Mouse (Mus musculus) gastrocnemius, postnatal 25 days (tissue): Measurements from ENCODE around the gene Gca. TPM values are rescaled to one million over a fixed set of nuclear protein-coding genes. Genes with fewer than 3 reads are reported as not detected.

ENCODE experiments used
- DNase-seq: peaks from one replicate; pipeline ENCODE4 v3.0.0; 2022
- long read RNA-seq, 2 experiments: library from polyadenylated mRNA; stranded (forward); transcript quantifications; one replicate each; pipeline ENCODE4 v2.0.0; 2021
- total RNA-seq, 2 experiments: library from RNA; stranded (reverse); gene quantifications; 1 replicate in 1 of 2; 2 replicates in 1 of 2; pipeline ENCODE4 v1.2.3; 2021

The Gca gene
- 1 to 10 TPM; 2.9 to 3.4 TPM for total RNA-seq
- long read RNA-seq, experiment 1 = 0 reads
- long read RNA-seq, experiment 2, partial matches to known transcripts = 1 of 5 reads
- long read RNA-seq, experiment 2, other reads (novel, unspliced or antisense) = 2 of 5 reads

DNA sequence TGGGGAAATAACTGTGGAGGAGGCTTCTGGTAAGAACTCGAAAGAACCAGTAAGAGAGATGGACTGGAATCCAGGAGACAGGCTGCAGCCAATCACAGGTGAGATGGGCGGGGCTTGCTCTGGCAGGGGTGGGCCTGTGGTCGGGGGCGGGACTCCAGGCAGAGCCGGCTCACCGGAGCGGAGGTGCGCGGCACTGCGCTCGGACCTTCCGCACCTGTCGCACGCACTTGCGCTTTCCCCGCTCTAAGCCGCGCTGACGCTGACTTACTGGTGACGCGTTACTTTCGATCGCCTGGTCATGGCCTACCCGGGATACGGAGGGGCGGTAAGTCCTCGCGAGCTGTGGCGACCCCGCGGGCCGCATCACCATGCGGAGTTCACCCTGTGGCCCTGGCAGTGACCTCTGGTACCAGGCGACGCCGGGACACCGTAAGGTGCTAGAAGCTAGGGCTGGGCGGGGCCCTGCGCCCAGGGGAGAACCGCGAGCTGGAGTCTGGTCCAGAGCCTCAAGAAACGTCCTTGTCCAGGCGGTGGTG is at the start of gene Gca:
Gca (plus strand) TSS at position 151 of the 536 bp plus-strand sequence.
- DNase-seq = peak; percentile 69

DNA sequence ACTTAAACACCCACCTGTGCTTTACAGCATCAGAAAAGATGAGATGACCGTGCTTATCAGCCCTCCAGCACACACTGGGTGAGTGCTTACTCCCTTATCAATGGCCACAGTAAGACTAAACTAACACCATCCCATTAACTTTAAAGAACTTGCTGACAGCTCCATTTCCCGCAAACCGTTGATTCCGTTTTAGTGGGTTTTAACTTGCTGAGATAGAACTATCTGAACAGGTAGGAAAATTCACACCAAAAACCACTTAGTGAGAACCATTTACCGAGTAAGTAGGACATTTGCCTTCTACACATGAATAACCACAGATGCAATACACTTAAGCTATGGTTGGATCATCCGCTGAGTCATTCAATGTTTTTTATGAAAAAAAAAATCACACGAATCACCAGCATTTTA is 45.1 kb upstream of the Gca start:
- DNase-seq = no peak

DNA sequence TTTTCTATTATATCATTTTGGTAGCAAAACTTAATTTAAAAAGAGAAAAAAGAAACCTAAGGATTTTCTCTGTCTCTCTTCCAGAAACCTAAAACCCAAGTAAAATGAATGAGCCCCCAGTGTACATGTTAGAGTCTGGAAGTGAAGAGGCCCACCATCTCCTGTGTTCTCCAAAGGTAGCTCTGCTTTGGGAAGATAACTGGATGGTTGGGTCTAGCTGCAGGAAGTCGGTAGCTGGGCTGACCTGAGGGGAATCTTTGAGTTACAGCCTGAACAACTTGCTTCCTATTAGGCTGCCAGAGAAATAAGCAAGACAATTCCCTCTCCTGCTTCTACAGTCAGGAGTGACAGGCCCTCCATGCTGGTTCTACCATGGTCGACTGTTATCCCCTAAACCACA is 44.4 kb upstream of the Gca start:
- DNase-seq = no peak

DNA sequence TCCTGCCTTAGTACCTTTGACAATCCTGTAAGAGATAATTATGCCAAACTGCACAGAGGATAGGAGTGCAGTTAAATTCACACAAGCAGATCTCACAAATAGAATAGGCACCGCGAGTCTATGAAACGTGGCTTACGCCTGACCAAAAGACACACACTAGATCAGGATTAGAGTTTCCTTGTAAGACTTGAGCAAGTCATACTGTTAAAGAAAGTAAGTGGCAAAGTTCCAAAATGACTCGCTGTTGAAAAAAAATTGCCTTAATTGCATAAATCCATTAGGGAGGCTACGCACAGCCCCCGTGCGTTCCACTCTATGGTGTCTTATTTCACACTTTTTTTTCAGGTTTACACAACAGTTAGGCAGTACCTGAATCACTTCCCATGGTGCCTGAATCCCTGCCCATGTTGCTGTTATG is 41.1 kb upstream of the Gca start:
- no peak for DNase-seq

DNA sequence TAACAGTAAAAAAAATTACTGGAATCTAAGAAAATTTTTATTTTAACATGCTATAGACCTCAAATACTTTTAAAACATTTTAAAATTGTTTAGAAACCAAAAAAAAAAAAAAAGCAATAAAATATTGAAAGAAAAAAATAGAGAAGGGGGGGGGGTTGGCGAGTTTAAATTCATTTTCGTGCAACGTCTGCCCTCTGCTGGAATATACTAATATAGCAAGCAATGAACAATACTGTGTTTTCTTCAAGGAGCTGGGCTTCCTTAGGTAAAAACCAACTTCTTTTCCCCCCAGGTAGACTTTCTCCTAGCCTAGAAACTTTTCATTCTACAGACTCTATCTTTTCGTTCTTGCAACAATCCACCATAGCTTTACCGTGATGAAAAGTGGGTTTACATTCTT is 36.4 kb upstream of the Gca start:
- DNase-seq = no peak

DNA sequence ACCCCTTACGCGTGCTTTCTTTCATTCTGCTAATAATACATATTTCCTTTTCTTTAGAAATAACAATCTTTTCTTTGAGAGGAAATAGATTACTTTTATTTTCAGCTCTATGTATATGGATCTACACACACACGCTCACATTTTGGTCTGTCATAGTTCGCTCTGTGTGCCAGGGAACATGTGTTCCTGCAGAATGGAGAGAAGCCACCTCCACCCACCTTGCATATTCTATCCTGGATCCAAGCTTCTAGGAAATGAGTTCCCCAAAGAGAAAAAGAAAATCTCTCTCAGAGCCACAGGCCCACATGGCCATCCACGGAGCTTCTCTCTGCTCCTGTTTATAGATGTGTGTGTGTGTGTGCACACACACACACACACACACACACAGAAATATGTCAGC is 35.7 kb upstream of the Gca start:
- no peak for DNase-seq

DNA sequence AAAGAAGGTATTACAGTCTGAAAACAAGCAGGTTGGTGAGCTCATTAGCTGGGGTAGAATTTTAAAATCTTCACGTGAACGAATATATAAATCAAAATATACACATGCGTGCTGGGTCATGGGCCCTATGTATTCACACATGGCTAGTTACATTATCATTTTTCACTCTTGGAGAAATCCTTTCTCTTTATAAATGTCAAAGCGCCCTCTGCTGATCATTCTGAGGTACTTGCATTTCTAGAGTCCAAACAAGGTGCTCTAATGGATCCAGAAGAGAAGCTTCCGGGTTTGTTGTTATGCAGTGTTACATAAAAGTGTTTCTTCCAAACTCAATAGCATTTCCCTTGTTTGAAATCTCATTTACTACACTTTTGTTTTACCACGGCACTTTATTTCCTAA is 33.6 kb upstream of the Gca start:
- DNase-seq = no peak

DNA sequence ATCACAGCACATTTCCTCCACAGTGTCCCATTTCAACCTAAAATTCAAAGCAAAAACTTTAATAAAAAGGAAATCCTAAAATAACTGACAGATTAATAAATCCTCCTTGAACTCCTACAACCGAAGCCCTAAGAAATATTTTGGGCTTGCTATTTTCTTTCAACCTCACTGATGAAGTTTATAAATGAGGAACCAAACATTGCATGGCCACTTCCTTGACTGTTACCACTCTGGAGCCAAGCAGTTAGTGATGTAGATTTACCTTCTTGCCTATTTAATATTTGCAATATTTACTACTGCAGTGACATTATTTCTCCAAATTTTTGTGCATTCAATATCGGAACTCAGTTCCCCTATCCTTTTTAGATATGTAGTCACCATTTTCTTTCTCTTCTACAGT is 24.2 kb upstream of the Gca start:
- no peak for DNase-seq

DNA sequence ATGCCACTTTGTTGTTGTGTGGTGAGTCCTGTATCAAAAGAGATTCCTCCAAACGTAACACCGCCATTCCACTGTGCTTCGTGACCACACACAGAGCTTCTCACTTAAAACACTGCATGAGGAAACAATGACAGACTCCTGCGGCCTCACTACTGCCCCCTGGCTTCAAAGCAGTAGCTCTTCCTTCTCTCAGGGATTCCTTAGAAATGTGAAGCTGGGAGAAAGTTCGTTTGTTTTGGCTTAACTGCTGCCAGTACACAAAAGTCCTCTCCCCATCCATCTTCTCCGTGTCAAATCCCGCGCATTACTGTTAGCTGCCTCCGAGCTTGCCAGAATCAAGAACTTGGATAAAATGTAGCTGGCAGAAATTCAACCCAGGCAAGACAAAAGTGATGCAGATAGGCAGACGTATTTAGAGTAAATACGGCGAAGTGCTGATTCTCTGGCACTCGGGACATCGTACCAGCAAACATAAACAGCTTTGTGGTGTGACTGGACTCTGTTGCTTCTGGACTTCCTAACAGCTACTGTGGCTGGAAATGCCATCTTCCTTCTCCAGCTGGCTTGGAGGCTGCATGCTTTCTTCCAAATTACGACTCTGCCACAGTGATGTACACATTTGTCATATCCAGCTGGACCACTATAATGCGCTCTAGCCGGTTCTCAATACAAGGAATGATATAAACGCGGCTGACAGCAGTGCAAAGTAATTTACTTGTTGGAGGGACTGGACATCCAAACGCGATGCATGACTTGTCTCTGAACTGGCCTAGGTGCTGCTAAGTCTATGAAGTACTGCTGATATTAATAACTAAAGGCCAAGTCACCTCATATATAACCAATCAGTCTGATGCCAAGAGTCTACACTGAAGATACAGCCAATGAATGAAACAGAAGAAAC is 20.4 kb upstream of the Gca start:
- DNase-seq = no peak

DNA sequence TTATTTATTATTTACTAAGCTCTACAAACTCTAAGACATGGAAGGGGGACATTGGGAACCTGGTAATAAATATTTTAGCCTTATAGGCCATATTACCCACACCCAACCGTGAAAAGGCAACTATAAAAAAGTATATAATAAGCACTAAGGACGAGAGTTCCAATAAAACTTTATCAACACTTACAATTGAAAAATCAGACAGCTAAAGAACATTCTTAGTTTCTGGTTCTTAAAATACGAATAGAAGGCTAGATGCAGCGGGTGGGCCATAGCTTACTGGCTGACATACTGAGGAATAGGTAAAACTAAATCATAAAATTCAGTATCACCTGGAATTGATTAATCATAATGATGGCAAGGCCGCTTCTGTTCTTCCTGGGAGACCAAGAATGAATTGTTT is 19.2 kb upstream of the Gca start:
- no peak for DNase-seq

DNA sequence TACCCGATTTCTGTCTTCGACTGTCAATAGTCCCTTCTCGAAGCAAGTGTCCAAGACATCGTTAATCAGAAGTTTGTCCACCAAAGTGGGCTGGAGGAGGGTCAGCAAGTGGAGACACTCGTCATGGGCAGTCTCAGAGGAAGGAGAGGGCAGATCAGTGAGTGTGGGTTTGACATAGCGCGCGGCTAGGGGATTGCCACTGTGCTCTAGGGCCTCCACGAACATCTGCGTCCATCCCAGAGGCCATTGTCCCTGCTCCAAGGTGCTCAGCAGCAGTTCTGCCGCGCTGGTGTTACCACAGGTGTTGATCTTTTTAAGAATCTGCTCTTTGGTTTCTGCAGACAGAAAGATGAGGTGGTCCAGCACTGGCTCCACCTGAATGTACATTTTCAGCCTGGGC is 18.6 kb upstream of the Gca start:
- DNase-seq = no peak

DNA sequence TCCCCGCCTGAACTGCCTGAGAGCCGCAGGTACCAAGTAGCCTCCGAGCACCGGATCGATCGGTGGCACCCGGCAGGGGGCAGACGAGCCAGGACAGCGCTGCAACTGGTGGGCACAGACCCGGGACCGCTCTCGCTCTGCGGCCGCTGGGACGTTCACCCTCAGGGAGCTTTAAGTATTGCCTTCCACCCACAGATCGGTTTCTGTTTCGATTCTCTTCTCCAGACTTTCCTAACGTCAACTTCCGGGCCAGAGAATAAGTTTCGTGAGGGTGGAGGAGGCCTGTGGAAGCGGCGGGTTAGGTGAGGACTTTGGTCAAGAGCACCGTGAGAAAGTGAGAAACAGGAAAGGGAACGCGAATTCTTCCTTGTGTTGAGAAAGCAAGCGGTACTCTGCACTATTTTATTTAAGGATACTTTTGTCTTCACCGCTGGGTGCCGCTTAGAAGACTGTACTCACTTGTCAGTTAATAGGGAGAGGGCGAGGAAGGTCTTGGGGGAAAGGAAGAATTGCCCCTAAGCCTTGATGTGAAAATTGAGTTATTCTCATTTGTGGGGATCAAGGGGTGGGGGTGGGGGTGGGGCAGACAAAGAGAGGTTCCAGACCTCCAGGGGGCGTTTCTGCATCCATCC is 18.0 kb upstream of the Gca start, which contains the start of gene Ifih1:
Ifih1 (minus strand) TSS at position 242 of the 632 bp plus-strand sequence.
- peak; percentile 40 for DNase-seq

DNA sequence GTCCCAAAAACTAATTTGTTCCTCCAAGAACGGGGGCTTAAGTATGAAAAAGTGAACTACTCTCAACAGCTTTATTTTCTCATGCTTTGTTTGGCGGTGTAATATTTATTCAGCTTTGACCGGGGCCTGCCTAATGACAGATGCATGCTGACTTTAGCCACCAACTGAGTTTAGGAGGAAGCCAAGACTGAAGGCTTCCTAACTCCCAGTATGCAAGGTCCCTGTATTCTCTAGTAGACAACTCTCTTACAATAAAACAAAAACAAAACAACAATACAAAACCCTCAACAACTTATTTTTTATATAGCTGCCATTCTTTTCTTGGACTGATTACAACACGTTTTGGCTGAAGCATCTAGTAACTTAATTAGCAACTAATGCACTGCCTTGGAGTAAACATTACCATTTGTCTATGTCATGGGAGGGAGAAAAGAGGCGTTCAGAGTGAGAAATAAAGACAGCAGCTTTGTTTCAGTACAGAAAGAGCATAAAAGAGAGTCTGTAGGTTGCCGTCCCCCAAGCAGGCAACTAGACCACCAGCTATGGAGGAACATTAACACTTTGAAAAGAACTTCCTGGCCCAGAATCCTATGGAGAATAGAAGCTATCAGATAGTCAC is 17.3 kb upstream of the Gca start:
- no peak for DNase-seq

DNA sequence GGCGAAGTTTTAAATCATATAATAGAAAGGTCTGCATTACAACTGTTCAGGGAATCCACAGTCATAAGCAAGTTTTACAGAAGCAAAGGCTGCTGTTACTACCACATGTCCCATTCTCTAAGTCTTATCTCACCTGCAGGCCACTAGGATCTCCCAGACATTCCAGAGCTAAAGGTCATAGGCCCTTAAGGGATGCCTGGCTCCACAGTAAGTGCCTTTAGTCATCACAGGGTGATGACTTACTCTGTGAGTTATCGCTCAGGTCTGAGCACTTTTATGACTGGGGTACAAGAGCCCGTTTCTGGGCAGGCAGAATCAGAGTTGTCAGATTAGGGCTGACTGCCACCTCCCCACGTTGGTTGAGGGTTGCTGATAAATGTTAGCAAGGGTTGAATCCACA is 12.2 kb upstream of the Gca start:
- no peak for DNase-seq

DNA sequence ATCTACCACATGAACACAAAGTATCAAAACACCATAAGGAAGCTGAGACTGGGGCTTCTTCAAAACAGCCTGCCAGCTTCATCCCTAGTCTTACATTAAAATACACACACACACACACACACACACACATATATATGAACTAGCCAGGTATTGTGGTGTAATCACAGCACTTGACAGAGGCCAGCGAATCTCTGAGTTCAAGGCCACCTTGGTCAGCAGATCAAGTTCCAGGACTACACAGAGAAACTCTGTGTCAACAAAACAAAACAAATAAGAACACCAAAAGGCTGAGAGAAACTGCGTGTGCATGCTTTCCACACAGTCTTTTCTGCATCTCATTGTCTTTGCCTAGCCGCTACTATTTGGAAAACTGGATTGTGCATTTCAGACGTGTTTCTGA is 11.6 kb upstream of the Gca start:
- no peak for DNase-seq

DNA sequence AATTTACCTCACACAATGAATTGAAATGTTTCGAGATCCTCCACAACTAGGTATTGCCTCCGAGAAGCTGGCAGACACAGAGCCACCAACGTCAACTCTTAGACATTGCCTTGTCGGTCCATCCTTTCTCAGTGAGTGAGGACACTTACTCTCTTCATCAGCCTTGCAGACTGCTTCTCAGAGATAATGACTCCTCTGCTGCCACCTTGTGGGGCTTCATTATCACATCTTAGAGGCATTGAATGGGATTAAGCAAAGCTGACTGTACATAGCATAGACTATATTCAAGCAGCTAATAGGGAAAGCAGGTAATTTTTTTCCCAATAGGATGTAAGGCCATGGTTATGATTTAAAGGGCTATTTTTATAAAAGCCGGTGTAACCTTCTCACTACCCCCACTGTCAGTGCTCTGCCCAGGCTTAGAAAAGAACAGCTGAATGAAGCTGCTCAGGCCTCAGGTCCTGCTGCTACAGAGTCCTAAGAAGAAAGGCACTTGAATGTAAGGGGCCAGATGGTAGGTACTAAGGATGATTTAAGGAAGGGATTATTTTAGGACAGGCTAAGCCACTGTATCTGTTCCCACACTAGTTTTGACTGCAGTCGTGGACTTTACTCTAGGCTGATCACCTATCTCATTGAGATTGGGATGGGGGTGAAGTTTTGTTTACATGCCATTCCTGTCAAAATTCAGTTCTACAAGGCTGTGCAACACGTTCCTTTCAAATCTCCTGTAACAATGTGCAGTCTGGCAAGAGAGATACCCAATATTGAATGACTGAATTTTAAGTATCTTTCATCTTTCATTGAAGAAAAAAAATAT is 9.4 kb upstream of the Gca start:
- no peak for DNase-seq

DNA sequence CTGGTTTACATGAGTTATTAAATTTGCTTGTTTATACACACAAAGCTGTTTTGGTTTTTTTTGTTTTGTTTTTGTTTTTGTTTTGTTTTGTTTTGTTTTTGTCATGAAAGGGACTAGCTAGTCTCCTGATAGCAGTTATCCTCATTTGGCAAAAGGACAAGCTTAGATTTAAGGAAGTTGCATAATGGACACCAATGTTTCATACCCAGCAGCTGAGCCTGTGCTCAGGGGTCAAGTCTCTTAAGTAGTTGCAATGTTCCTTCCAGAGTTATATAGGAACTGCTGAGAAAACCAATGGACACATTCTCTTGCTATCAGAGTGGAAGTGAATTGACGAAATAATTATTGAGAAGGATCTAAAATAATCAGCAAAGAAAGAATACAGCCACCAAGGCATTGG is 8.0 kb upstream of the Gca start:
- DNase-seq = no peak

DNA sequence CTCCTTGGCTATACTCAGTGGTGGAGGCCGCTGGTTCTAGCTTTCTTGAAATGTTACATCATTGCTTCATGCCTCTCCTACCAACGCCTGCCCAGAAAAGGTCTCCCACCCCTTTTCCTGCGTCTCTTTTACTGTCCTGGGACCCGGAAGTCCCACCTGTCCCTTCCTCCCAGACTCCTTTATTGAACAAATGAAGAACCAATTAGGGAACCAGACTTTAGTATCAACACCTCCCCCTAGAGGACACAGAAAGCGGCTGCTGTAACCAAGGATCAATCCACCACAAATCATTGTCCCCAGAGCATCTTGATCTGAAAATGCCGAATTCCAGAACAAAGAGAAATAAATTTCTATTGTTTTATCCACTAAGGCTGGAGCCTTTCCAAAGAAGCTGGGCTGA is 3.5 kb upstream of the Gca start:
- no peak for DNase-seq

DNA sequence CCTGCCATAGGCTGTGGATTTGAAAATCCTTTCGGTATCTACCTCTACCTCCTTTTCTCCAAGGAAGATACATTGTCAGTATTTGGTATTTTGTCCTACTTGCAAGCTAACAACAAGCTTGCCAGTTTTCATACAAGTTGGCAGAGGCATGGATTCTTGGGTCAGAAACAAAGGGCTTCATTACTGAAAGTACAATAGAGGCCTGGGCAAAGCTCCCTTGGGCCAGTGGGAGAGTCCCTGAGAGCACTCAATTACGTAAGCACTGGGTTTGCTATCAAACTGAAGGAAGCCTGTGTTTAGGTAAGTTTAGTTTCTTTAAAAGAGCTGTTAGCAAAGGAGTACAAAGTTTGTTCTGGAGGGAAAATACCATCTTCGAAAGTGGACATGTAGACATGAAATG is 1.5 kb upstream of the Gca start:
- no peak for DNase-seq

DNA sequence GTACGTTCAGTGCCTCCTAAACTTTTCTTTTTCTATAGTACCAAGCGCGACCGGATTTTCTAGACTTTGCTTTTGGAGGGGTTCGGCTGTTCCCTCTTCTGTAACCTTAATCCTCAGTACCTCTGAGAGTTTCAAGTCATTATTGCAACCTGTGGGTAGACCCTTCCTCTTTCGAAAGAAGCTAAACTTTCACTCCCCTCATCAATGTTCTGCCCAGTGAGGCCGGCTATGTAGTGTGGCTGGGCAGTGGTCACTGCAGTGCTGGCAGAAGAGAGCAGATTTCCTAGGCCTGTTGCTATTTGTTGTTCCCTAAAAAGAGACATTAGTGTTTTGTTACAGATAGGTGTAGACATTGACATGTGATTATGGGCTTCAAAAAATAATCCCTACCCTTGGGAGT is 754 bp downstream of the Gca start:
- no peak for DNase-seq

DNA sequence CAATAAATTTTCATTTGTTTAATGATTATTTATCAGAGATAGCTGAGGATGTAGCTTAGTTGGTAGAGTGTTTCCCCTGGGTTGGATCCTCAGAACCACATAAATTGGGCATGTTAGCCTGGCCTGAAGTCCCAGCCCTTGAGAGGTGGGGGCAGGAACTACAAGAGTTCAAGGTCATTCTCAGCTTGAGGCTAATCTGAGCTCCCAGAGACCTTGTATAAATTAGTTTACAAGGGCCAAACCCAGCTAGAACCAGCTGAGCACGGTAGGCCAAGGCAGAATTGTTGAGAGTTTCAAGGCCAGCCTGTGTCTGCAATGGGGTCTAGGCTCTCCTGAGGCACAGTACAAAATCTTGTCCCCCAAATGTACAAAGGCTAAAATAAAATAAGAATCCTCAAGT is 1.5 kb downstream of the Gca start:
- DNase-seq = no peak

DNA sequence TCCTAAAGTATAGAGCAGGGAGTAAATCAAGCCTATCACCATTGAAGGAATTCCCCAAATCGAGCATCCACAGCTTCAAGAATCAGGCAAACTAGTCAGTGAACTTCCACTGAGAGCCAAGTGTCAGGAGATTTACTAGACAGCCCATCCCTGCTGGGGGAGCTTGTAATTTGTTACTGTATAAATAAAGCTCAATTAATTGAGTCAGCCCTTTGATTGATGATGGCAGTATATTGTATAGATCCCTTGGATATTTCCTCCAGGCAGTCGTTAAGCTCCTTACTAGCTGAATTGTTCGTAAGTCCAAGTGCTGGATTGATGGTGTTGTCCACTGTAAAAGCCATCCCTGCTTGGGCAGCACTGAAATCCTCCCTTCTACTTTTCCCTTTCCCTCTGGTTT is 5.8 kb downstream of the Gca start:
- DNase-seq = no peak
